Mouse (Mus musculus) adrenal gland, adult 18-20 months (tissue): ENCODE results near the gene Qpct. TPM values are rescaled to one million over a fixed set of nuclear protein-coding genes. Genes with fewer than 3 reads are reported as not detected.

Source experiments
- total RNA-seq, 2 experiments: library from RNA; stranded (reverse); gene quantifications; 1 replicate in 1 of 2; 2 replicates in 1 of 2; pipeline ENCODE4 v1.2.3; 2021

Gene Qpct
- total RNA-seq, 2 experiments from 2014 or later, result 7.3 to 8.1 TPM

Other genes with a start within 250 kb of the Qpct start
- gene Heatr5b, start 216.5 kb upstream of the Qpct start, total RNA-seq, result 10 to 100 TPM; 32.9 to 35.3 TPM
- 10 to 100 TPM; 22.6 to 26.7 TPM for gene Gpatch11, start 216.3 kb upstream of the Qpct start, total RNA-seq
- 10 to 100 TPM; 18.8 to 20.7 TPM for gene Eif2ak2, start 169.3 kb upstream of the Qpct start, total RNA-seq
- not detected for gene Sult6b1, start 144.9 kb upstream of the Qpct start, total RNA-seq
- gene Cebpzos, start 135.4 kb upstream of the Qpct start, total RNA-seq, result 10 to 100 TPM; 34.0 to 38.2 TPM
- gene Cebpz, start 114.8 kb upstream of the Qpct start, total RNA-seq, result 10 to 100 TPM; 46.4 to 50.8 TPM
- 10 to 100 TPM; 43.9 to 47.8 TPM for gene Ndufaf7, start 114.8 kb upstream of the Qpct start, total RNA-seq
- gene Prkd3, start 31.1 kb upstream of the Qpct start, total RNA-seq, result 10 to 100 TPM; 18.5 to 21.8 TPM